Mouse (Mus musculus) left cerebral cortex, adult 18-20 months (tissue): ENCODE results near the gene Tyw1. TPM values are rescaled to one million over a fixed set of nuclear protein-coding genes. Genes with fewer than 3 reads are reported as not detected.

Source experiments
- DNase-seq, 2 experiments: peaks; one replicate each; pipeline ENCODE4 v3.0.0; 2021 to 2022; ENCODE audit warnings: low spot score in 2 of 2, mixed read lengths in 1 of 2
- total RNA-seq, 2 experiments: library from RNA; stranded (reverse); gene quantifications; 2 replicates each; pipeline ENCODE4 v1.2.3; 2021

Gene Tyw1
- total RNA-seq, 2 experiments from 2014 or later = 14.0 to 15.0 TPM

DNA sequence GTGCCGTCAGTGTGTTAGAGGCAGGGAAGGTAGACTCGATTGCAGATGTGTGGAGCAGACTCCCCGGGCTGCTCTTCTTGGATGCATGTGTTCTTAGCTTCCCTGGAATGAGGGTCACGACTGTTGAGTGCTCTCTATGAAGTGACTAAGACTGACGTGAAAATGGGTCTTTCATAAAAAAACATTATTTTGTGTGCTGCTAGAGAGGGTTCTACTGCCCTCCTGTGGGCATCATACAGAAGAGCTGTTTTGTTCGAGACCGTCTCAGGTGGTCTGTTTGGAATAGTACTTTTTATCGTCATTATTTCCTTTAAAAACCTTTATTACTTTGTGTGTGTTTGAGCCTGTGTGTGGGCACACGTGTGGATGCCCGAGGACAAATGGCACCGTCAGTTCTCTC, 8.0 kb downstream of the Tyw1 start:
- DNase-seq = no peak

GRCm38 (mm10) chr5:130264433-130265005, 9.1 kb downstream of the Tyw1 start:
- DNase-seq = no peak

DNA sequence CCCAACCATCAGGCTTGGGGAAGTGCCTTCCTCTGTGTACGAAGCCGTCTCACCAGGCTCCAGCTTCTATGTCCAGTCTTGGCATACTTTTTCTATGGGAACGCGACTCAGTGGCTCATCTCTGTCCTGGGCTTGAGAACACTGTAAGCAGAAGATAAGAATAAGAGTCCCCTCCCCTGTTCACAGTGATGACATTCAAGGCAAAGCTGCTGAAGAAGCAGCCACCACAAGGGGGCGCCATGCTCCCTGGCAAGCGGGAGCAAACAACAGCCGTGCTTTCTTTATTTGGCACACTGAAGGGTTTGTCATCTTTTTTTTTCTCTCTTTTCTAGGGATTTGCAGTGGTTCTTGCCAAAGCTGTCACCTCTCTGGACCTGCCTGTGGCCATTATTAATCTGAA, 11.2 kb downstream of the Tyw1 start:
- peak in 1 of 2 experiments; percentile 50 for DNase-seq

- no peak for DNase-seq
These were observed 11.9 kb downstream of the Tyw1 start for GRCm38 (mm10) chr5:130267316-130267715.

GRCm38 (mm10) chr5:130268976-130269375, 13.6 kb downstream of the Tyw1 start:
- DNase-seq = no peak

- no peak for DNase-seq
These were observed 16.9 kb downstream of the Tyw1 start for GRCm38 (mm10) chr5:130272344-130272743.

- no peak for DNase-seq
These were observed 17.6 kb downstream of the Tyw1 start for GRCm38 (mm10) chr5:130273046-130273445.

GRCm38 (mm10) chr5:130275509-130275908, 20.1 kb downstream of the Tyw1 start:
- DNase-seq = peak; percentile 38 to 52

DNA sequence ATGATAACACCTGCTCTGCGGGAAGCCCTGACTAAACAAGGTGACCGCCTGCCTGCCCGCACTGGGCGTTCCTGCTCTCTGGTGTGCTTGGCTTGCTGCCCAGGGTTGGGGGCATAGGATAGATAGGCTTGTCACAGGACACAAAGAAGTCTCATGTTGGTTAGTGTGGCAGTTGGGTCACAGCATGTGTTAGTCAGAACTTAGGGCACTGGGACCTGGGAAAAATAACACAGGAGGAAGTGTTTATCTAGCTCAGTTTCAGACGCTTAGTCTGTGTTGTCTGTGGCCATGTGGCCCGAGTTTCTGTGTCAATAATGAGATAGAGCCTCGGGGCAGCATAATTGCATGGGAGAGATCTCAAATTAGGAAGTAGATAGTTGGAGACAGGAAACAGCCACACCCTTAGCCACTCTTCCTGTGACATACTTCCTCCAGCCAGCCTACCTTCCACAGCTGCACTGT, 22.6 kb downstream of the Tyw1 start:
- DNase-seq = no peak

DNA sequence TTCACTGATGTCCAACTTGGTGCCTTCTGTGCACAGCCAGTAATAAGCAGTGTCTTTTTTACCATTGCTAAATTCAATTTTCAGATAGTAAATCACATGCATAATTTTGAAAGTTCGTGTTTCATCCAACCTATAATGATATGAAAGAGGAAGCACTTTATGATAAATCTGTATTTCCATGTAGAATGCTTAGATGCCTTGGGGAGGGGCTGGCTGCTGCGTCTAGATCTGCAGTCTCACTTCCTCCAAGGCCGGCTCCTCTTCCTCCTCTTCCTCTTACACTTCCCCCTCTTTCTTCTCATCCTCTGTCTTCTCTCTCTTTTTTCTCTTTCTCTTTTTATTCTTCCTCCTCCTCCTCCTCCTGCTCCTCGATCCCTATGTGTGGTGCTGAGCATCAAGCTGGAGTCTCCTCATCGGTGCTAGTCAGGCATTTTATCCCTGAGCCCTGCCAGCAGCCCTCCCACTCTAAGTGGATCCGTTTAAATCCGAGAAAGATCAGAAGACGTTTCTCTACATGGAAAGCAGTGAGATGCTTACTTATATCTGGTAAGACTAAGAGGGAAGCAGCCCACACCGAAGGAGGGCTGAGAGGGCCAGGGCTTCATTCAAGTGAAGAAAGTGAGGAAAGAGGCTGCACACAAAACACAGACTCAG, 27.8 kb downstream of the Tyw1 start:
- no peak for DNase-seq

DNA sequence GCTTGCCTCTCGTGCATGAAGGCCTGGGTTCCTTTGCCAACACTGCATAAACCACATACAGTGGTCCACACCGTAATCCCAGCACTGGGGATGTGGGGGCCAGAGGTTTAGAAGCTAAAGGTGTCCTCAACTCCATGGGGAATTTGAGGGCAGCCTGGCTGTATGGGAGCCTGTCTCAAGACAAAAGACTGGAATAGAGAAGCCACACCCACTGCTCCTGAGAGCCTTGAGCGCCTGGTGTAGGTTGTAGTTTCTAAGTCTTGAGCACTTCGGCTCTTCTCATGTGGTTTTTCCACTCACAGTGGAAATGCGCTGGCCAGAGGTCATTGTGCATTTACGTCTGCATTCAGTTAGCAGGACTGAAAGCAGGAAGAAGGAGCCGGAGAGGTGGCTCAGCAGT, 32.7 kb downstream of the Tyw1 start:
- no peak for DNase-seq

DNA sequence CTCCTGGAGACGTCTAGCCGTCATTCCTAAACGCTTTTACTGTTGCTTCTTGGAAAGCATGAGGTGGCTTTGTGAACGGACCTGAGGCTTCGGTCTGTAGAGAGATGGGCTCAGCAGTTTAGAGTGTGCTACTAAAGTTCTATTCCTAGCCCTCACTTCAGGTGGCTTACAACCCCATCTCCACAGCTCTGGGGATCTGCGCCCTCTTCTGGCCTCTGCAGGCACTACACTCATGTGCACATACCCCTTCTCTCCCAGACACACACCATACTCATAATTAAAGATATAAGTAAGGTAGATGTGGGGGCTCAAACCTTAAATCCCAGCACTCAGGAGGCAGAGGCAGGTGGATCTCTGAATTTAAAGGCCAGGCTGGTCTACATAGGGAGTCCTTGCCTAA, 34.8 kb downstream of the Tyw1 start:
- no peak for DNase-seq

GRCm38 (mm10) chr5:130290775-130291174, 35.4 kb downstream of the Tyw1 start:
- peak; percentile 47 to 56 for DNase-seq

DNA sequence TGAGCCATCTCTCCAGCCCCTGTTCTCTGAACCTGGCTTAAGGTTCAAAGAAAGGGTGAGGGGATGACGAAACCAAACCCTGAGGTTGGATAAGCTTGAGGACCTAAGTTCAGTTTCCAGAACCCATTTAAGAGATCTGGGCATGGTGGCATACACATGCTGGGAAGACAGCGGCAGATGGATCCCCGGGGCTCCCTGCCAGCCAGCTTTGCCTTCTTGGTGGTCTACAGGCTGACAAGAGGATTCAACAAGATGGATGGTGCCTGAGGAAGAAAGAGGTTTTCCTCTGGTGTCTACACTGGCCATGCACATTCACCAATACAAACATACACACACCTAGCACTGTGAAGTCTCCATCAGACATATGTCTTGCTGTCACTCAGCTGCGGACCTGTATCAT, 37.6 kb downstream of the Tyw1 start:
- DNase-seq = no peak

GRCm38 (mm10) chr5:130293941-130294340, 38.5 kb downstream of the Tyw1 start:
- no peak for DNase-seq

DNA sequence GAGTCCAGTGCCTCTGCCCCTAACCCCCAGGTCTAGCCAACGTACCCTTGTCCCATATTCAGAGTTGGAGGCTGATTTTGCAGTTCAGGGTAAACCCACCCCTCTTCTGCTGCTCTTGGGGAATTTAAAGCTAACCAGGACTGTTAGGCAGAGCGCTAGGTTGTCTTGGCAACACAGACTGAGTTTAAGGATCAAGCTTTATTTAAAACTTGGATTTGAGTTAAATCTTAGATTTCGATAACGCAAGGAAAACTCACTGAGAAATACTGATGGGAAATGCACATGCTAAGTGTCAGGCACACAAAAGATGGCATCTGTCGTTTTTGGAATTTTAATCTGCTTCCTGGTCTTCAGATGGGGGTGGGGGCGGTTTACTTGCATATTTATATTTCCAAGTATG, 39.2 kb downstream of the Tyw1 start:
- no peak for DNase-seq

DNA sequence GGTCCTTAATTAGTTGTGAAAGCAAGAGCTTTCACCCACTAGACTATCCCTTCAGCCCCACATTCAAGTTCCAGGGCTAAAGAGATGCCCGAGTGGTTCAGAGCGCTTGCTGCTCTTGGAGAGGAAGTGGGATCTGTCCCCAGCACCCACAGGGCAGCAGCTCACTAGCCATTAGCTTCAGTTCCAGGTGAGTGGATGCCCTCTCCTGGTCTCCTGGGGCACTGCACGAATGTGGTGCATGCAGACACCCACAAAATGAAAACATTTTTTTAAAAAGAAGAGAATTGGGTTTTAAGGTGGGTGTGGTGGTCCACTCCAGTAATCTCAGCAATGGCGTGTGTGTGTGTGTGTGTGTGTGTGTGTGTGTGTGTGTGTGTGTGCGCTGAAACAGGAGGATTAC, 40.7 kb downstream of the Tyw1 start:
- DNase-seq = no peak

GRCm38 (mm10) chr5:130298831-130299460, 43.5 kb downstream of the Tyw1 start:
- DNase-seq = no peak

GRCm38 (mm10) chr5:130299526-130299925, 44.1 kb downstream of the Tyw1 start:
- DNase-seq = no peak

DNA sequence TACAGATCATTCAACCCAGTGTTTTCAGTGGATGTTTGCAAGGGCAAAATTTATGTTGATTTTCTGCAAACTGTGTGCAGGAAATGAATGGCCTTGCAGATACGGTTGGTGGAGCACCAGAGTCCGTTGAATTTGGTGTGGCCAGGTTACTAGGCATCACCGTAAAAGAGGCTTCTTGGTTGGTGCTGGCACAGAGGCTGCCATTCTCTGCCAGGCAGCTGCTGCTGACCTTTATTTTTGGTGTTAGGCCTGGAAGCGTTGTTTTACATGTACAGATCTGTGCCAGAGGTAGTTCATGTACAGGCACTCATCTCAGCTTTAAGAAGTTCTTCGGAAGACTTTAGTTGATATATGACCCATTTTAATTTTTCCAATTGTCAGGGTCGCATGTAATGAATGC, 48.2 kb downstream of the Tyw1 start:
- no peak for DNase-seq

DNA sequence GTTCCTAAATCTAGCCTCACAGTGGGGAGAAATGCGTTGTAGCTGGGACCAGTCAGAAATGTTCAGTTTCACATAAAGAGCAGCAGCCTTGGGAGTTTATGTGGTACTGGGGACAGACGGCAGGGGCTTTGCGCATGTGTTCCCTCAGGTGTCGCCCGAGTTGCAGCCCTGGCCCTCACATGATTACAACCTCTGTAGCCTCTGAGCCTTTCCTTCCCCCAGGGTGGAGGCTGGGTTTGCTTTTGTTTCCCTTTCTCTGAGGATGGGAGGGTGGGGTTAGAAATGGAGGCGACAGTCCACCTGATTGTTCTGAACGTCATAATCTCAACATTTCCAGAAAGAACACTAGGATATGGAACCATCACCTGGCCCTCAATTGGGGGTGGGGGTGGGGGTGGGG, 52.5 kb downstream of the Tyw1 start:
- no peak for DNase-seq

GRCm38 (mm10) chr5:130310077-130310476, 54.7 kb downstream of the Tyw1 start:
- no peak for DNase-seq

DNA sequence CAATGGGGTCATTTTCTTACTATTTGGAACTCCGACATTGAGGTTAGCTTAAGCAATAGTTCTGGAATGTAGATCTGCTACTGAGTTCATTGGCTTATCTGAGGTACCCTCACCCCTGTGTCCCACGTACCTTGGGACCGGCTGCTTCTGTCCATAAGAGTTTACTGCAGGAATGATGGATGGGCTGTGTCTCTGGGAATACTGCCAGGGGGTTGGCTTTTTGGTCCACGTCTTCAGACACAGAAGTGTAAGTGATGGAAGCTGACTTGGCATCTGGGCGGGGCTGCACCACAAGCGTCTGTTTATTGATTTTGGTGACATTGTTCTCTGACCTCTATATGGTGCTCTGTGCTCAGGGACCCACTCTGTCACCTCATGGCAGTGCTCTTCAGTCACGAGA, 55.4 kb downstream of the Tyw1 start:
- DNase-seq = no peak
